Mouse (Mus musculus): ENCODE measurements around the gene Extl1. TPM values are rescaled to one million over a fixed set of nuclear protein-coding genes. Genes with fewer than 3 reads are reported as not detected.

Gene Extl1
- polyA plus RNA-seq, 1 experiment from 2014 or later, result 1.4 TPM

DNA sequence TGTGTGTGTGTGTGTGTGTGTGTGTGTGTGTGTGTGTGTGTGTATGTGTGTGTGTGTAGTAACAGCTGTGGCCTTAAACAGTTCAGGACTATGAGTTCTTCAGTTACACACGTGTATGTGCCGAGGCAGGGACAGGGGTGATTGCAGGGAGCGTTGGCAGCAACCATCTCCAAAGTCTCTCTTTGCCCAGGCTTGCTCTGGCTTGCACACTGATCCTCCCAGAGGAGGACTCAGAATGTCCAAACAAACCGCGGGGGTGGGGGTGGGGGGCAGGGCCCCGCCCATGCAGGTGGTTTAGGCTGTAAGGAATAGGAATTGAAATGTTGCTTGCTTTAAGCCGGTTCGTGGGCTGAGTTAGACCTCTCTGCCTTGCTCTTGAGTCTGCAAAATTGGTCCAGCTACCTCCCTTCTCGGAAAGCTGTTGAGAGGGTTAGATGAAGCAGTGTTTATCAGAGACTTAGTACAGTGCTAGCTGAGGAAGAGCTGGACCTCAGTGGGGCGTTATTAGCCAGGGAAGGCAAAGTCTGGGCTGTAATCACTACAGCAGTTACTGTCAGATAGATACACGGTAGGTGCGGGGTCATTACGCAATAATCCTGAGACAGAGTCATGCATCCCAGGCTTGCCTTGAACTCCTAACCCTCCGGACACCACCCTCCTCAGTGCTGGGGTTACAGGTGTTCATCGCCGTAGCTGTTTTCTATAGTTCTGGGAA, 18.4 kb upstream of the Extl1 start:
- 0 out of 2 replicates have a peak overlapping the region, but pooled peaks have one; percentile 20 for H3K9ac ChIP-seq
- no peak overlapping the region for H3K4me3 ChIP-seq (replicated peaks)
- no peaks in the 10 kb centered on the region for H3K36me3 ChIP-seq
- peak; percentile 52 for ATAC-seq
- no peaks in the 10 kb centered on the region for H3K27me3 ChIP-seq (replicated peaks)
- no peaks in the 10 kb centered on the region for H3K9me3 ChIP-seq
- WGBS, result 46% methylated on average over 16 of the region's 16 CpGs
- peak overlapping the region; percentile 40; the same call in 1 of the 2 replicates for H3K27ac ChIP-seq
- peaks cover 28% of the 10 kb centered on the region for H3K4me1 ChIP-seq (replicated peaks)
- peak overlapping the region; percentile 72 for H3K4me2 ChIP-seq (replicated peaks)

GRCm38 (mm10) chr4:134401181-134401661, 17.6 kb upstream of the Extl1 start:
- peak; percentile 77 for ATAC-seq
- 4% methylated on average over 19 of the region's 19 CpGs for WGBS
- peak overlapping the region; percentile 42 for H3K27ac ChIP-seq

DNA sequence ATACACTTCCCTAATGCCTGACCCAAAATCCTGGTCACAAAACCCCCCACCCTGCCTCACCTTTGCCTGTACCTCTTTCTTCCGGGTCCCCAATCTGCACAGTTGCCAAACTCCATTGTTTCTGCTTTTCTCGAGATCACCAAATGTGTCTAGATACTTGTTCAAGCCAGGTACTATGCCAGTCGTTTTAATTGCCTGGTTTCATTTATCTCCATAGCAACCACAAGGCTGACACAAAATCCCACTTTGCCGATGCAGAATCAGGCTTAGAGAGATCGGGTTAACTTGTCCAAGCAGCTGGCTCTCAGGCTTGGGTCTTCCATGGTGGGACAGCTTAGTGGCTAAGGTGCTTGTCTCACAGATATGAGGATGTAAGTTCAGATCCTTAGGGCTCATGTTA, 16.6 kb upstream of the Extl1 start:
- WGBS, result 33% methylated on average over 5 of the region's 5 CpGs
- no peak for ATAC-seq
- Histone ChIP-seq H3K4me2 (replicated peaks) (no peak overlapping the region), H3K36me3 (no peaks in the 10 kb centered on the region), H3K4me3 (replicated peaks) (no peak overlapping the region), H3K27ac (no peak overlapping the region), H3K4me1 (replicated peaks) (peaks cover 28% of the 10 kb centered on the region), H3K9ac (no peak overlapping the region), H3K9me3 (no peaks in the 10 kb centered on the region), H3K27me3 (replicated peaks) (no peaks in the 10 kb centered on the region)

More at GRCm38 (mm10) chr4:134401181-134401661, 17.6 kb upstream of the Extl1 start:
- peak overlapping the region; percentile 20 for H3K4me3 ChIP-seq (replicated peaks)
- peaks cover 28% of the 10 kb centered on the region for H3K4me1 ChIP-seq (replicated peaks)
- H3K4me2 ChIP-seq (replicated peaks), result peak overlapping the region; percentile 72
- peak overlapping the region; percentile 38 for H3K9ac ChIP-seq
- no peaks in the 10 kb centered on the region for H3K9me3 ChIP-seq
- H3K36me3 ChIP-seq, result no peaks in the 10 kb centered on the region
- H3K27me3 ChIP-seq (replicated peaks), result no peaks in the 10 kb centered on the region

- Histone ChIP-seq H3K36me3 (no peaks in the 10 kb centered on the region), H3K27me3 (replicated peaks) (no peaks in the 10 kb centered on the region), H3K4me1 (replicated peaks) (peaks cover 26% of the 10 kb centered on the region), H3K9ac (no peak overlapping the region), H3K4me3 (replicated peaks) (peak overlapping the region; percentile 54), H3K27ac (peak overlapping the region; percentile 92), H3K4me2 (replicated peaks) (peak overlapping the region; percentile 87), H3K9me3 (no peaks in the 10 kb centered on the region)
- 79% methylated on average over 9 of the region's 9 CpGs for WGBS
- no peak for ATAC-seq
Observed at GRCm38 (mm10) chr4:134397732-134398131, 14.1 kb upstream of the Extl1 start.

DNA sequence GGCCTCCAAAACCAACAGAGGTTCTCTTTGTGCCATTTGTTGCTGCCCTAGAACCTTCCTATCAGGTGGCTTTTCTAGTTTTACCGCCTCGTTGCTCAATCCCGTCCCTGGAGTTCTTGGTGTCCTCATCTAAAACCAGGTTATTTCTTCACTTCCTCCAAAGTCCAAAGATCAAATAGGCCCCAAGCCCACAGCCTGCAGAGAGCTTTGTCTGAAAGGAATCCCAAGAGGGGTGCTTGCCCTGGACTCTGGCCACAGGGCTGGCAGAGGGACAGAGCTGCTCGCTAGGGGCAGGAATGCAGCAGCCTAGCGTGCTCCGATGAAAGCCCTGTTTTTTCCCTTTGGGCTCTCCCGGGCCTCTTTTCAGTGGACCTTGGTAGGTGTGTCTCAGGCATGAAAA, 13.5 kb upstream of the Extl1 start:
- peak overlapping the region; percentile 54 for H3K4me3 ChIP-seq (replicated peaks)
- peaks cover 20% of the 10 kb centered on the region for H3K4me1 ChIP-seq (replicated peaks)
- peak overlapping the region; percentile 87 for H3K4me2 ChIP-seq (replicated peaks)
- ATAC-seq, result peak; percentile 71
- H3K9ac ChIP-seq, result peak overlapping the region; percentile 33; the same call in 1 of the 2 replicates
- peak overlapping the region; percentile 92 for H3K27ac ChIP-seq
- WGBS, result 29% methylated on average over 7 of the region's 7 CpGs
- H3K36me3 ChIP-seq, result no peaks in the 10 kb centered on the region
- H3K27me3 ChIP-seq (replicated peaks), result no peaks in the 10 kb centered on the region
- H3K9me3 ChIP-seq, result no peaks in the 10 kb centered on the region

DNA sequence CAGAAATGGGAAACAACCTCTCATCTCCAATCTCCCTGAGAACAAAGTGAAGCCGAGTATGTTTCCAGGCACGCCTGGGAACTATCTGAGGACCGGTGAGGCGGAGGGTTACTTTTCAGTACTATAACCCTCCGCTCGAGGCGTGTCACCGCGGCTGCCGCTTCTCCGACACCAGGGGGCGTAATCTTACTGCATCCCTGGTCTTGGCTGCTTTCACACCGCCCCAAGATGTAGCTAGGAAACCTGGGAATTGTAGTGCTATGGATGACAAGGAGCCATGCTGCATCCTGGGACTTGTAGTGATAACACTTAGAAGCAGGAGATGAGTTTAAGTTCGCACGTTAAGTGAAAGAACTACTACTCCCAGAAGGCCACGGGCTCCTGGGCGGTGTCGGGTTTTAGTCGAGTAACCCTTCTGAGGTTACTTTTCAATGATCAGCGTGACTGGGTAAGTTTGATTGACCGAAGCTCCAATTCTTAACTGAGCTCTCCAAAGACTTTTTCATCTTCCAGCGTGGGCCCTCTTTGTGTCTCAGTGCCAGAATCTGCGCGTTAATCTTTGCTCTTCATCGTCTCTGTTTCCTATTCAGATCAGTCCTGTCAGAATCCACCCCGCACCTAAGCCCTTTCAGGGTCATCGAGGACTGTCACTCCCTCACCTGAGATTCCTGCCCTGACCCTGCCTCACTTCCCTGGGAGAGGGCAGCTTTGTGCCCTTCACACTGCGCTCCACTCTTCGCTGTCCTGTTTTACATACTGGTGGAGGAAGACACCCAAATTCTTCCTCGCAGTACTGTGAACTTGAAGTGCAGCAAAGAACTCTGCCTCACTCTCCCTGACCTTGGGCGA, 12.6 kb upstream of the Extl1 start, which contains the start of gene Pafah2:
Gene Pafah2, plus strand, starts transcription at position 344 of the 849 bp plus-strand sequence.
- H3K27me3 ChIP-seq (replicated peaks), result no peaks in the 10 kb centered on the region
- H3K4me2 ChIP-seq (replicated peaks), result peak within 1 kb of the TSS; percentile 87
- no peaks in the 10 kb centered on the region for H3K36me3 ChIP-seq
- peak within 1 kb of the TSS; percentile 54 for H3K4me3 ChIP-seq (replicated peaks)
- H3K27ac ChIP-seq, result peak within 1 kb of the TSS; percentile 92
- peaks cover 12% of the 10 kb centered on the region for H3K4me1 ChIP-seq (replicated peaks)
- H3K9ac ChIP-seq, result peak within 1 kb of the TSS; percentile 65
- under 1% methylated on average over 31 of the region's 31 CpGs for WGBS
- ATAC-seq, result peak; percentile 95
- H3K9me3 ChIP-seq, result no peaks in the 10 kb centered on the region

DNA sequence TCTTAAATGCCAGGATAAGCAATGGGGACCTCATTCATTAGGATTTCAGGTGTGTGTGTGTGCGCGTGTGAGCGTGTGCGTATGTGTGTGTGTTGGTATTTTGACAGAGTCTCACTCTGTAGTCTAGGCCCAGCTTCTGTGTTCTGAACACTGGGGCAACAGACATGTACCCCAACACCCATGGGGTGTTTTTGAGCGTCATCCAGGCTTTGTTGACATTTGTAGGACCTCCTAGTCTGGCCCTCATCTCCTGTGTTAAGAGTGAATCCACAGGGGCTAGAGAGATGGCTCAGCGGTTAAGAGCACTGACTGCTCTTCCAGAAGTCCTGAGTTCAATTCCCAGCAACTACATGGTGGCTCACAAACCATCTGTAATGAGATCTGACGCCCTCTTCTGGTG, 11.5 kb upstream of the Extl1 start:
- Histone ChIP-seq H3K9ac (no peak overlapping the region), H3K4me1 (replicated peaks) (peaks cover 5% of the 10 kb centered on the region; the same call in 1 of the 2 replicates), H3K27ac (no peak overlapping the region), H3K27me3 (replicated peaks) (no peaks in the 10 kb centered on the region), H3K36me3 (no peaks in the 10 kb centered on the region), H3K4me3 (replicated peaks) (no peak overlapping the region), H3K4me2 (replicated peaks) (no peak overlapping the region), H3K9me3 (no peaks in the 10 kb centered on the region)
- WGBS, result 91% methylated on average over 7 of the region's 7 CpGs
- no peak for ATAC-seq

DNA sequence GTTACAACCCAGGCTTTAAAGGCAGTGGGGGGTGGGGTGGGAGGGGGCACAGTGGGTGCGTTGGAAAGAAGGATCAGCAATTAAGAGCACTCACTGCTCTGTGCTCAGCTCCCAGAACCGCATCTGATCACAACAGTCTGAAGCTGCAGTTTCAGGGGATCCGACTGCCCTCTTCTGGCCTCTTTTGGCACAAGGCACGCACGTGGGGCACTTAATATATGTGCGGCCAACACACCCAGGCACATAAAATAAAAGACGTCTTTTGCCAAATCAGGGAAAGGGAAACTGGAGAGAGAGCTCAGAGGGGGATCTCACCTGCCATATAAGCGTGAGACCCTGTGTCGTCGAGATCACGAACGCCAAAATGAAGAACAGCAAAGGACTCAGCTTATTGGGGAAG, 9.4 kb upstream of the Extl1 start:
- Histone ChIP-seq H3K36me3 (no peaks in the 10 kb centered on the region), H3K27me3 (replicated peaks) (no peaks in the 10 kb centered on the region), H3K4me3 (replicated peaks) (no peak overlapping the region), H3K9me3 (no peaks in the 10 kb centered on the region), H3K4me2 (replicated peaks) (no peak overlapping the region), H3K9ac (no peak overlapping the region), H3K4me1 (replicated peaks) (peaks cover 3% of the 10 kb centered on the region; the same call in 1 of the 2 replicates), H3K27ac (no peak overlapping the region)
- ATAC-seq, result no peak
- 20% methylated on average over 12 of the region's 12 CpGs for WGBS

- Histone ChIP-seq H3K4me2 (replicated peaks) (no peak overlapping the region), H3K4me3 (replicated peaks) (no peak overlapping the region), H3K27me3 (replicated peaks) (no peaks in the 10 kb centered on the region), H3K27ac (no peak overlapping the region), H3K4me1 (replicated peaks) (peaks cover 3% of the 10 kb centered on the region; the same call in 1 of the 2 replicates), H3K9ac (no peak overlapping the region), H3K36me3 (no peaks in the 10 kb centered on the region), H3K9me3 (no peaks in the 10 kb centered on the region)
- ATAC-seq, result no peak
- WGBS, result 18% methylated on average over 8 of the region's 8 CpGs
Observed at GRCm38 (mm10) chr4:134392595-134392994, 8.9 kb upstream of the Extl1 start.

- H3K27ac ChIP-seq, result no peak overlapping the region
- H3K9me3 ChIP-seq, result no peaks in the 10 kb centered on the region
- WGBS, result 91% methylated on average over 1 of the region's 1 CpGs
Observed at GRCm38 (mm10) chr4:134391636-134392035, 8.0 kb upstream of the Extl1 start.

GRCm38 (mm10) chr4:134388397-134388796, 4.7 kb upstream of the Extl1 start:
- Histone ChIP-seq H3K27ac (no peak overlapping the region), H3K4me2 (replicated peaks) (no peak overlapping the region), H3K27me3 (replicated peaks) (no peaks in the 10 kb centered on the region), H3K9ac (no peak overlapping the region), H3K4me3 (replicated peaks) (no peak overlapping the region), H3K36me3 (no peaks in the 10 kb centered on the region), H3K9me3 (no peaks in the 10 kb centered on the region), H3K4me1 (replicated peaks) (no peaks in the 10 kb centered on the region)
- no peak for ATAC-seq
- WGBS, result 14% methylated on average over 5 of the region's 5 CpGs

More at GRCm38 (mm10) chr4:134391636-134392035, 8.0 kb upstream of the Extl1 start:
- H3K36me3 ChIP-seq, result no peaks in the 10 kb centered on the region
- H3K4me3 ChIP-seq (replicated peaks), result no peak overlapping the region
- H3K27me3 ChIP-seq (replicated peaks), result no peaks in the 10 kb centered on the region
- H3K9ac ChIP-seq, result no peak overlapping the region
- no peaks in the 10 kb centered on the region for H3K4me1 ChIP-seq (replicated peaks)
- no peak overlapping the region for H3K4me2 ChIP-seq (replicated peaks)
- ATAC-seq, result no peak

GRCm38 (mm10) chr4:134387268-134387667, 3.6 kb upstream of the Extl1 start:
- H3K4me3 ChIP-seq (replicated peaks), result no peak overlapping the region
- no peak for ATAC-seq
- H3K27me3 ChIP-seq (replicated peaks), result no peaks in the 10 kb centered on the region
- H3K9me3 ChIP-seq, result no peaks in the 10 kb centered on the region
- WGBS, result 78% methylated on average over 6 of the region's 6 CpGs
- H3K9ac ChIP-seq, result no peak overlapping the region
- no peaks in the 10 kb centered on the region for H3K4me1 ChIP-seq (replicated peaks)
- H3K27ac ChIP-seq, result no peak overlapping the region
- no peaks in the 10 kb centered on the region for H3K36me3 ChIP-seq
- no peak overlapping the region for H3K4me2 ChIP-seq (replicated peaks)

All from intestine, embryonic 15.5 days (tissue).